Mouse (Mus musculus): ENCODE measurements around the gene Kif6.

Gene Kif6

DNA sequence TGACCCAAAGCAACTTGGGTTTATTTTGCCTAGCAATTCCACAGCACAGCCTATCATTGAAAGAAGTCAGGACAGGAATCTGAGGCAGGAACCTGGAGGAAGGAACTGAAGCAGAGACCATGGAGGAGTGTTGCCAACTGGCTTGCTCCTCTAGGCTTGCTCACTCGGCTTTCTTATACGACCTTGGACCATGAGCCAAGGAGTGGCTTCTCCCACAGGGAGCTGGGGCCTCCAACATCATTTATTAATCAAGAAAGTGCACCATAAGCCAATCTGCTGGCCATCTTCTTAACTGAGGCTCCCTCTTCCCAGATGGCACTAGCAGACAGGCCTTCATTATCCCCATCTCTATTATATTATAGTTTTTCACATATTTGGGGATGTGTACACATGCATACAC lies 119.8 kb downstream of the Kif6 start:
- no peak for DNase-seq (ENCODE audit: extremely low spot score, low read depth, low spot score)

DNA sequence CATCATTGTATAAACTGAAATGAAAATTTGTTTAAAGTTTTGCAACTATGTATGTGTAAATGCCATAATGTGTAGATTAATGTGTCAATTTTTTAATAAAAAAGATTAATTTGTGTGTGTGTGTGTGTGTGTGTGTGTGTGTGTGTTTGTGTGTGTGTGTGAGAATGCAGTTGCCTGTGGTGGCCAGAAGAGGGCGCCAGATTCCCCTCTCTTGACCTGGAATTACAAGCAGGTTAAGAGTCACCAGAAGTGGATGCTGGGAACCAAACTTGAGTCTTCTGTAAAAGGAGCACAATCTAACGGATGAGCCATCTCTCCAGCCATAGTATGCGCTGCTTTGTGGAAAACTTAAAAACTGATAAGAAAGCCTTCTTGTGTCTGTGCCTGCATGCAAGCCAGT lies 121.4 kb downstream of the Kif6 start:
- no peak for DNase-seq (ENCODE audit: extremely low spot score, low read depth, low spot score)

DNA sequence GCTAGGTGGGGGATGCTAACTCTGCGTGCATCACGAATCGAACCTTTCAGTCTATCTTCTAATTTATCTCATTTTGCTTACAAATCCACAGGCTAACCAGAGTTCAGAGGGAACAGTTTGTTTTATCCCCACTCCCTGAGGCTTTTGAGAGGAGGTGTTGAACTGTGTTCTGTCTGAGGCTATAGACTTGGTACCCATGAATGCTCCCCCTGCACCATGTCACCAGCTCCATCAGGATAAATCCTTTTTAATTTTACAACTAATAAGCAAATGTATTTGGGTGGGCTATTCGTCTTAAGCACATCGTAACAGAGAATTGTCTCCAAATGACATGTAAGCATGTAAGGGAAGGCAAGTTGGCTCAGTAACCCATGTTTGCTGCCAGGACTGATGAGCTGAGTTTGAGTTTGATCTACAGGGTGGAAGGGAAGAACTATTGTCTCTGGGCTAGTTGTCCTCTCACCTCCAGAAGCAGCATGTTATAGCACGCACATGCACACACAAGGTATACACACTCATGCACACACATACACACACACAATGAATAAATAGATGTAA lies 122.4 kb downstream of the Kif6 start:
- no peak for DNase-seq (ENCODE audit: extremely low spot score, low read depth, low spot score)

DNA sequence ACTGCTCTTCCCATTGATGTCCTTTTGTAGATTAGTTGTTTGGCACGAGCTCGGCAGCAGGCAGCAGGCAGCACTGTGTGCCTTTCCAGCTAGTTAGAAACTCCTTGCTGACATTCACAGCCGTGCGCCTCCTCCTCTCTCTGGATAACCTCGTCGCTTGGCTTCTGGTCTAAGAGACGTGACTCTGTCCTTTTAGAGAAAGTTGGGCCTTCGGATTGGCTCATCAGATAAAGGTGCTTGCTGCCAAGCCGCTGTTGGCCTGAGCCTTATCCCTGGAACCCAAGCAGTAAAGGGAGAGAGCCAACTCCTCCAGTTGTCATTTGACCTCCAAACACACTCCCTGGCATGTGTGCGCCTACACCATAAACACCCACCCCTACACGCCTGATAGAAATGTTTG lies 123.4 kb downstream of the Kif6 start:
- DNase-seq (ENCODE audit: extremely low spot score, low read depth, low spot score) = no peak

DNA sequence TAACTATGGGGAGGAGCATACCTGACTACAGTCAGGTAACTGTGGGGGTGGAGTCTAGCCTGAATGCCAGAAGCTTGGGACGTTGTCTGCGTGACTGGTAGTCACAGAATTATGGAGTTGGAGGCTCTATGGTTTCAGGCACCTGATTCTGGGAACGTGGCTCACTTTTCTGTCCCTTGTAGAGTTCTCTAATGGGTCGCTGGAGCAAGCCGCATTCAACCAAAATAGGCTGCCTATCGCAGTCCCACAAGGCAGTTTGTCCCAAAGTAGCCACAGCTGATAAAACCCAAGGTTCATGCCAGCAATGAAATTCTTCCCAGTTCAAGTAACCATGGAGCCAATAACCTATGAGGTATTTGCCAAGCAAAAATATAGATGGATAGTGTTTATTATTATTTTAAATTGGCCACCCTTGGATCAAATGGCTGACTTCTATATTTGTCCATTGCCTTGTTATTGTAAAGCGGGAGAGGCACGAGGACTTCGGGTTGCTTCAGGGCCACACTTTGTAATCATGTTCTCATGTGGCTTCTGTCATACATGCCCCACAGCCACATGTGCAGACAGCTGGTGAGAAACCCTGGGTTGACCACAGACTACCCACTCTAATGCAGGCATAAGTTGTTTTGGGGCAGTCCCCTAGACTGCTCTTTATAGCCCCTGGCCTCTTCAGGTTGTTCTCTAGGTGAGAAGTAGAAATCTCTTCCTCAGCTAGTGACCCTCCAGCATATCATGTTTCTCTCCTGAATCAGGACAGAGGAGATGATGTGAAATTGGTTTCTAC lies 125.2 kb downstream of the Kif6 start:
- no peak for DNase-seq (ENCODE audit: extremely low spot score, low read depth, low spot score)

DNA sequence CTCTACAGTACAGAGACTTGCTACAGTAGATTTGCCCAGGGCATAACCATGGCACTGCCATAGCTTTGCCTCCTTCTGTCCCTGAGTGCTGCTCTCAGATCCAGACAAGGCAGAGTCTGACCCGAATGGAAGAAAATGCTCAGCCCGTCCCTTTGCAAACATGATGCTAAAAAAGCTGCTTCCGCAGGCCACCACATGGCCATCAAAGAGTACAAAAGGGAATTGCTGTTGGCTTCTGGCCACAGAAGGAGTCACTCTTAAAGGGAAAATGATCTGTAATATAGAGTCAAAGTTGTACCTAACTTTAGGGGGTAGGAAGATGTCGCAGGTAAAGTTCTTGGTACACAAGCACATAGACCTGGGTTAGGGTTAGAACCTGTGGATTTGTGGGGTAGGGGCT lies 126.2 kb downstream of the Kif6 start:
- no peak for DNase-seq (ENCODE audit: extremely low spot score, low read depth, low spot score)

DNA sequence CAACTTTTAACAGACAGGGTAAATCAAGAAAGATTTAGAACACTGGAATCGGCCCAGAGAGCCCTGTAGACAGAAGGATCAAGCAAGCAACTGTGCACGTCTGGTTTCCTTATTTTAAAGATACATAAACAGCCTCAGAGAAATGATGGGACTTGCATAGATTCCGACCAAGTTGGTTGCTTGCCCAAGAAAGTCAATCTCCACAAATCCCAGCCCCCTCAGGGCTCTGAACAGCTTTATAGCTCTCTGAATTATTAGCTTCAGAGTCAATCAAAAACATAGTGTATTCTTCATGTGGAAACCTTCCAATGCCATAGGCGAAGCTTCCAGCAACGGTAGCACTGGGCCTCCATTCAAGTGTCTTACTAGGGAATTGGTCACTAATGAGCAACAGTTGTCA lies 127.0 kb downstream of the Kif6 start:
- no peak for DNase-seq (ENCODE audit: extremely low spot score, low read depth, low spot score)

DNA sequence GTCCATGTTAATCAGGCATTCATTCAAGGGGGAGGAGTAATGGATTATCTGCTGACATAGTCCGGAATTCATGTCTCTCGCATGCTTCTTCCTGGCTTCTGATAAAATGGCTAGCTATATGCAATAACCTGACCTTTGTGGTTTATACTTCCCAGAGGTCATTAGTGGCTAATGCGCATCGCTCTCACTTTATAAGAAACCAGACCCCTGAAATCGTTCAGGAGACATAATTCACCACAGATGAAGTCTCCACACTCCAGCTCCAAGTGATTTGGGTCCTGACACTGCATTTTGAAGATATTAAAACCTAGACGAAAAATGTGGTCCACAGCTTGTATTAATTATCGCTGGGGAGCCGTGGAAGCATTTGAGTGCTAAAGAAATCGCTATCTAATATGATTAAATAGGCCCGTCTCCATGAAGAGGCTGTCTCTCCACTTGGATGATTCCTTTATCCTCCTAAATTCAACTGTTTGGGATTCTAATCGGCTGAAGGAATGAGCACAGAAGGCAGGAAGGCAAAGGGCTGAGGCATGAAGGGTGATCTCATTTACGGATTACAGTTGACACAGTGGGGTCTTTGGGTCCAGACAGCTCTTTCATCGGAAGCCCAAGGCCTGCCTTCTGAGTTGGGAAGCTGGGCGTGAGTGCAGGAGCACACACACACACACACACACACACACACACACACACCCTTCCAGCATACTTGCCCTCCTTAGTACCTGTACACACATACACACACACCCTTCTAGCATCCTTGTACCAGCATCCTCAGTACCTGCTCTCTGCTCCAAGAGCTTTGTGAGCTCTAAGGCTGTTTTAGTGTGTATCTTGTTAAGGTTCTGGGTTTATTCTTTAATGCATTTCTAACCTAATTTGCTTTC lies 128.9 kb downstream of the Kif6 start:
- DNase-seq (ENCODE audit: extremely low spot score, low read depth, low spot score) = no peak

DNA sequence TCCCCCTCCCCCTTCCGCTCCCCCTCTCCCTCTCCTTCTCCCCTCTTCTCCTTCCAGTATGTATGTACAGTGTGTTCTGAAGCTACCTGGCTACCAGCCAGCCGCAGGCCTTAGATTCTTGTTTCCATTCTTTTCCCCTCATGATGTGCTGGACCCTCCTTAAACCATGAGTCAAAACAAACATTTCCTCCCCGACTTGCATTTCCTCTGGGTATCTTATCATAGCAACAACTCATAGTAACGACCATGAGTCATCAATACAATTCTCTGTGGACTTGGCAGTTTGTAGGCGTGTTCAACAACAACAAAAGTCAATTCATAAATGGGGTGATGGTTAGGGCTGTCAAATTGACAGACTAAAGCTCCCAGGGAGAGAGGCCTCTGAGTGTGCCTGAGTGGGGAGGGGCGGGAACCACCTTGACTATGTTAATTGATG lies 136.0 kb downstream of the Kif6 start:
- DNase-seq (ENCODE audit: extremely low spot score, low read depth, low spot score) = no peak

DNA sequence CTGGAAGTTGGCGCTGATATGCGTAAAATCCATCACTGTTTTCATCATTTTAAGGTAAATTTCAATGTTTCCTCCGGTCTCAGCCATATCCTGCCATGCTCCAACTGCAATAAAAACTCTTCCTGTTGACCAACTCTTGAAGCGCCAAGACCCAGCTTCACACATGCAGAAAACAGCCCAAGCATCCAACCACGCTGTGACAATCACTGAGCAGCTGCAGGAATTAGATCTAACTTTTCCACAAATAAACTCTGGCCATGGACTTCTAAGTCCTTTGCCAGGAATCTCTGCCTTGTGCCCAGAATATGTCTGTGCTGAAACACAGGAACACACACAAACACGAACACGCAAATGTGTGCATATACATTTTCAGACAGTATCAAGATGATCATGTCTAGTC lies 138.9 kb downstream of the Kif6 start:
- DNase-seq (ENCODE audit: extremely low spot score, low read depth, low spot score) = no peak

DNA sequence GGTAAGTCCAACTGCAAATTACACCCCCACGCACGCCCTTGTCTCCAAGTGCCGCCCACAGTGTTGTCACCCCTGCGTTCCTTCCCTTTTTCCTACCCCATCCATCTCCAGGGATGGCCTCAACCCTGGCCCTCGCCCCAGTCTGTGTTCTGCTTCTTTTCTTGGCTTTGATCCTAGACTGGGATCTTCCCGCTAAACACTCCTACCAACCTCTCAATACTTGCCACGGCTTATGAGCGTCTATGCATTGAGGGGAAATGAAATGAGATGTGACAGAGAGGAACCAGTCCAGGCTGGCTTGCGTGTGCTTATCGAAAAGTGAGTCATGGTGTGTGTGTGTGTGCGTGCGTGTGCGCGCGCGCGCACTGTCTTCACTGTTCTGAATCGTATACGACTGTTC lies 141.9 kb downstream of the Kif6 start:
- DNase-seq (ENCODE audit: extremely low spot score, low read depth, low spot score) = no peak

DNA sequence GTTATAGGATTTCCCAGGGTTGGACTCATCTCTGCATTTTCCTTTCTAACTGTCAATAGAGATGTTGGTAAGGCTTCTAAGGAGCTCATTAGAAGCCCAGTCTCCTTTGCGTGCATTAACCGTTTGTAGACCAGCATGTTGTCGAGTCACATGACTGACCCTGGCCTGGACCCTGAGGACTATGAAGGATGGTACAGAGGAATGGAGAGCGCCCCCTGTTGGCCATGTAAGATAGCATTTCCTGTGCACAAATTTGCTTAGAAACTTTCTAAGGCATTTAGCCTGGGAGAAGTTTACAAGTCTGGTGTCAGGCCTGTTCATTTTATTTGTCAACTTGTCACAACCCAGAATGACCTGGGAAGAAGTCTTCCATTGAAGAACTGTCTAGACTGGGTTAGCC lies 144.1 kb downstream of the Kif6 start:
- DNase-seq (ENCODE audit: extremely low spot score, low read depth, low spot score) = no peak

DNA sequence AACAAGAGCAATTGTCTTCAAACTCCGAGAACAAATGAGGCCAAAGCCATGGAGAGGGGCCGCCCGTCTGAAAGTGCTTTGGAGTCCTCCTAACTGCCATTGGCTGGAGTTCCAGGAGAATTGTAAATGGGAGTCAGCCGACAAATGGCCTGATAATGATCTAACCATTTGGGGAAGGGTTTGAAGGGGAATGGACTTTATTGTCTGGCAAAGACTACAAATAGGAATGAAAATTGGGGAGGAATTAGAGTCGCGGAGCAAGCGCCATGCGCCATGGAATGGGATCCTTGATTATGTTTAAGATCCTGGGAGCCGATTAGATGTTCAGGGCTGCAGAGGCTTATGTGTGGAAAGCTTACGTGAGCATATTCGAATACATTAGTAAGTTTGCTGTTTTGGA lies 146.3 kb downstream of the Kif6 start:
- DNase-seq (ENCODE audit: extremely low spot score, low read depth, low spot score) = no peak

DNA sequence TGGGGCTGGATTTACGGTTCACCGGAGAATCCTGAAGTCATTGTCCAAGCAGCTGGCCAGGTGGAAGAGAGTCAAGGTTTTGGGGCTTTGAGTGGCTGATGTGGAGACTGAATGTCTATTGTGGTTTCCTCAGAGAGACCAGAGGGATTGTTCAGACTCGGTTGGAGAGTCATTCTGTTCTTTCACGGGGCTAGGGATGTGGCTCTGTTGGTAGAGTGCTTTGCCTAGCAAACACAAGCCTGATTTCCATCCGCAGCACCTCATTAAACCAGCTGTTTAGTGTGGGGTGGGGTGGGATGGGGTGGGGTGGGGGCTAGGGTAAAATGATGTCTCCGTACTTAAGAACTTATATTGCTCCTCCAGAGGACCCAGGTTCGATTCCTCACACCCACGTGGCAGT lies 146.9 kb downstream of the Kif6 start:
- DNase-seq (ENCODE audit: extremely low spot score, low read depth, low spot score) = no peak

DNA sequence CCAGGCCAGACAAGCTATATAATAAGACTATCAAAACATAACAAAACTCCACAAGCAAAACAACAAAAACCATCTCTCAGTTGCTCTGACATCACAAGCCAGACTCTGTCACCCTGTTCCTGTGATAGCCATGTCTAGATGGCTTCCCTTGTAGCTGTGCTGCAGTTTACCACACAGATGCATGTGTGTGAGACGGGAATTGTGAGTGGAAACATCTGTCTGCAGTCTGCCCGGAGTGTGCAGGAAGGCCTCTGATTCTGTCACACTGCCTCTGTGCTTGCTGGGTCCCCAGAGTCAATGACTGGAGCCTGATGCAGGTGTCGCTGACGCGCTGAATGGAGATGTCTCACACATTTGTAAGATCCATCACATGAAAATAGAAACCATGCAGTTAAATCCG lies 150.0 kb downstream of the Kif6 start:
- no peak for DNase-seq (ENCODE audit: extremely low spot score, low read depth, low spot score)

DNA sequence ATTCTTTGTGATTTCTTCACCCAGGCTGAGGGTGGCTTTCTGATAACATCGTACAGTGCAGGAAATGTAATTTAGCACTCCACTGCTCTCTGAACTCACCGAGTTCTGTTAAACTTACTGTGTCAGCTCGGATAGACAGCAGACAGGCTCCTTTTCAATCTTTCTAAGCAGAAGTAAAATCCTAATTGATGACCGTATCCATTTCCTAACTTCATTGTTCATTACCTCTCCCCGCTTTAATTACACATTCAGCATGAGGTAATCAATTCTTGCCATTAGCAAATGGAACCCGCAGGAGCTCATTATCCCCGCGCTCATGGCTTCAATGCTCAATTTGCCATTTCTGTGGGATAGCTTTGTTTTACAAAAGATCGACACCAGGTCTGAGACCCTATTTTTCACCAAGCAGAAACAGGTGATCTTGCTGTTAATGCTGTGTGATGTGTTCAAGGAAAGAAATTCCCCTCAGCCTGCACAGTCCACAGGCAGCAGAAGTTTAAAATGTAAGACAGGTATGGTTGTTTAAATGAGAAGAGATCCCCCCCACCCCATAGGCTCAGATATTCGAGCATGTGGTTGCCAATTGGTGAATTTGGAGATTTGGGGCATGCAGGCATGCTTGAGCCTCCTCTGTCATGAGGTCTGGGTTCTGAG lies 152.9 kb downstream of the Kif6 start:
- DNase-seq (ENCODE audit: extremely low spot score, low read depth, low spot score) = no peak

DNA sequence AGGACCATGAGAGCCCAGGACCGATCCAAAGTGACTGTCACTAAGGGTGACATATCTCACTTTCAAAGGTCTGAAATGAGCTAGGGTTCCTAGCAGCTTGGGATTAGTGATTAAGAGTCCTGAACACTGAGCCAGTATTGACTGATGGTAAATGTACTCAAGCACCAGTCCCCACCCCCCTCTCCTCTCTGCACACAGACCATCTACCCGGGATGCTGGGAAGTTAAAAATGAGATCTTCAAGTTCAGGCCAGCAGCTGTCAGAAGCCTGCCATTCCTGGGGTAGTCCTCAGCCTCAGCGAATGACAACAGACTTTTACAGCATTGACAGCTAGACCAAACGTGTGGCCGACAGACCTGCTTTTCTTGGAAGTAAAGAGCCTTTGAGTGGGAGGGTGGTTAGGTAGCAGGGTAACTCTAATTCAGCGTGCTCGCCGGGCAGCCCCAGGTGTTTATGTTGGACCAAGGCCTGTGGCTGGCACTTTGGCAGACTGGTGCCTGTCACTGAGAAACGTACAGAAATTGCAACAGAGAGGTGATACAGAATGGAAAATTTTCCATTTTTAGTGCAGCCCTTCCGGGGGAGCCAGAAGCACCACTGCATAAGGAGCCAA lies 156.9 kb downstream of the Kif6 start:
- DNase-seq (ENCODE audit: extremely low spot score, low read depth, low spot score) = no peak

DNA sequence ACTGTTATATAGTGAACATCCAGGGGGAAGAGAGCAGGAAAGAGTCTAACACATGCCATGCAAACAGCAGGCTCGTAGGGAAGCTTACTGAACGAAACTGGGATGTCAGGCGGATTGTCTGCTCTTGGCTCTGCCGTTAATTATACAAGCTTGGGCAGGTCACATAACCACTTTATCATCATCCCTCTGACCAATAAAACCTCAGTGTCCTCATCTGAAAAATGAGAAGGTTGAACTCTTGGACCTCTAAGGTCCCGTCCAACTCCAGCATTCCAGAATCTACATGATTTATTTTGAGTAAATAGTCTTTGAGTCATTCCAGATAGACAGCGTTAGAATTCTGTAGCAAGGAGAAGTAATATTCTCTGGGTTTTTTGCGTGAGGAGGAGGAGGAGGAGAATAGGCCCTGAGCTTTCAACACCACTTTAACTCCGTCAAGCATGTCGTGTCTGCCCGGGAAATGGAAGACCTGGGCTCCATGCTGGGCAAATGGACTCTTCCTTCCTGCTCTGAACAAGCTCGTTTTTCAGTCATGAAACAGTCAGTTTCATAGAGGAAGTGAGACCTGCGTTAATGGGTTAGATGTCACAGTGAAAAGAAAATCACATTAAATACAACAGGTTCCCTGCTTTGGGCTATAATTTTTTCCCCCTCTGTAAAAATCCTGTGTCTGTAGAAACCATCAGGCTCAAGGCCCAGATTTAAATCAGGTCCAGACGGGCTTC lies 162.3 kb downstream of the Kif6 start:
- DNase-seq (ENCODE audit: extremely low spot score, low read depth, low spot score) = no peak

DNA sequence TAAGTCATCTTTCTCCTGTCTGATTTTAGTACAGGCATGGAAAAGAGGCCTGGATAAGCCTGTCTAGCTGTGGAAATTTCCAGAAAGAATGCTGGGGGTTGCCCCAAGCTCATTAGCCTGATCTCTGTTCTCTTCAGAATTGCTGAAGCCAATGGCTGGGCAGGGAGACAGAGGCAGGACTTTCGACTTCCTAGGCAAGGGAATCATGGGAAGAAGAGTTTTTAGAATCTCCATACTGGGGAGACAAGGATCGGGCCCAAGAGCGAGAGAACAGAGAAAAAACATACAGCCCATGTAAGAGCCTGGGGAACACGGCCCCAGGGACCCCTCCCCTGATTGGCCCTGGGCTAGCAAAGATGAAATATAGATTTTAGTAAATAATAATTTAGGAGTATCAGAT lies 164.1 kb downstream of the Kif6 start:
- no peak for DNase-seq (ENCODE audit: extremely low spot score, low read depth, low spot score)

DNA sequence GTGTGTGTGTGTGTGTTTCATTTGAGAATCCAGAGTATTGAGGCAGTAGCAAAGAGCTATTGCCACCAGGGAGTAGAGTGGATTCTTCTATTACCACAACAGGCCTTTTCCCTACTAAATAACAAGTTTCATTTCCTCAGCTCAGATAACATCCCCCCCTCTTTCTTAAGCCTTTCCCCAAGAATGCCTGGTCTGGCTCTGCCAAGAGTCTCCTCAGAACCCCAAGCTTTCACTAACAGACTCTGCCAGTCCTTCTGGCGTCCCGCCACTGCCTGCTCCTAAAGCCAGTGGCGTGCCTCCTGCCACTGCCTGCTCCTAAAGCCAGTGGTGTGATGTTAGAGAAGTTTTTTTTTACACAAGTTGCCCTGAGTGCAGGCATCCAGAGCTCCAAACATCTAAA lies 164.6 kb downstream of the Kif6 start:
- no peak for DNase-seq (ENCODE audit: extremely low spot score, low read depth, low spot score)

Data from hindlimb bud, embryonic 11.5 days (tissue).